Mouse (Mus musculus): Measurements from ENCODE around the gene Galm.

DNA sequence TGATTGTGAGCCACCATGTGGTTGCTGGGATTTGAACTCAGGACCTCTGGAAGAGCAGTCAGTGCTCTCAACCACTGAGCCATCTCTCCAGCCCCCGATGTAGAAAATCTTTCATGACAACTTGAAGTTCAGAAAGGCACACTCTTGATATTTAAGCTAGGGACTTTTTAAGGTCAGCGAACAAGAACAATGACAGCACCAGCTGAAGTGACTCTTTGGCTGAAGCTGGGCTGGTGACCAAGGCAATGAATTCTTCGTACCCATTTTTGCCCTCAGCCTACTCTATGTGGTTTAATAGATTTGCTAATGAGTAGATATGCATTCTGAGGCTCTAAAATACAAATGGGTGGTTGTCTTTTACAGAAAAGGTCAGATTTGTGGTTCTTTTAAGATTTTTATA is 6.9 kb upstream of the Galm start:
- TF ChIP-seq POLR2A (IDR thresholded peaks at IDR 0.05; ENCODE audit: low read depth, low read length): no peak
- no peak for TF ChIP-seq CTCF (IDR thresholded peaks at IDR 0.05; ENCODE audit: extremely low read depth, insufficient read depth, insufficient read length, insufficient replicate concordance)

Data from spleen, adult 2 months (tissue).